Mouse (Mus musculus) spleen, adult 2 months (tissue): ENCODE data around the gene Scn8a.

Experiments used
- CTCF ChIP-seq: fragments of 200-500 bp; IDR thresholded peaks from 2 replicates; pipeline ENCODE4 v1.5.1; 2011; ENCODE audit warnings: mild to moderate bottlenecking, inconsistent platforms; ENCODE audit not compliant: insufficient read depth, insufficient read length, insufficient replicate concordance; ENCODE audit errors: extremely low read depth
- POLR2A ChIP-seq: fragments of 200-500 bp; IDR thresholded peaks from 2 replicates; pipeline ENCODE4 v1.6.1; 2011; ENCODE audit warnings: low read depth, low read length, inconsistent platforms

- TF ChIP-seq CTCF (no peak), POLR2A (no peak)
These were observed 224.3 kb downstream of the Scn8a start for GRCm38 (mm10) chr15:101093988-101094387.
